Mouse (Mus musculus): ENCODE data around the gene Adcy1.

DNA sequence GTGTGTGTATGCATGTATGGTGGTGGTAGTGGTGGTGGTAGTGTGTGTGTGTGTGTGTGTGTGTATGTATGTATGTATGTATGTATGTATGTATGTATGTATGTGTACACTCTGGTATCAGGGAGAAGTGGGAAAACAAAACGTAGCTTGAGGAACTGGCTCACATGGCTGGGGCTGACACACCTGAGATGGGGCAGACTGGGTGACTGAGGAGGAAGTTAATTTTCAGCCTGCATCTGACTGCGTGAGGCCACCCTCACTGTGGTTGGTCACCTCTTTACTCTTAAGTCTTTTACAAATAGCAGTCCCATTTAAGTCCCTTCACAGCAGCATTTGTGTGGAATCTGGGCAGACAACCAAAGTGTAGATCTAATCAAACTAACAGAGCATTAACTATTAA, 116.0 kb downstream of the Adcy1 start:
- TF ChIP-seq CTCF (IDR thresholded peaks at IDR 0.05; ENCODE audit: borderline replicate concordance, extremely low read depth, insufficient read depth, insufficient read length) = no peak
- TF ChIP-seq POLR2A (IDR thresholded peaks at IDR 0.05; ENCODE audit: borderline replicate concordance, extremely low read depth, insufficient read depth, insufficient read length, poor library complexity, severe bottlenecking) = no peak

All from brain, embryonic 14.5 days (tissue).